Mouse (Mus musculus): ENCODE measurements around the gene Tmod1.

The Tmod1 gene

DNA sequence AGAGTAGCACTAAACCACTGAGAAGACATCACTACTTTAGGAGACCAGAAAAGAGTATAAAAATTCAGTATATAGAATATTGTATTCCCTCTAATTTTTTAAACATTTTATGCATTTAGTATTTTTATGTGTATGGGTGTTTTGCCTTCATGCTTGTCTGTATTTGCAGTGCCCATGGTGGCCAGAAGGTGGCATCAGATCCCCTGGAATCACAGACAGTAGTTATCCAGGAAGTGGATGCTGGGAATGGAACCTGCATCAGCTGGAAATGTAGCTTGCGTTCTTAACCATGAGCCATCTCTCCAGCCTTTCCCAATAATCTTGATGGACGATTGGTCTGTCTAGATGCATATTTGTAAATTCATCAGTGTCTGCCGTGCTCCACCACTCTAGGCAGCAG is 91.5 kb downstream of the Tmod1 start:
- DNase-seq (ENCODE audit: low spot score in 2 of 2) = peak; percentile 55 to 75

DNA sequence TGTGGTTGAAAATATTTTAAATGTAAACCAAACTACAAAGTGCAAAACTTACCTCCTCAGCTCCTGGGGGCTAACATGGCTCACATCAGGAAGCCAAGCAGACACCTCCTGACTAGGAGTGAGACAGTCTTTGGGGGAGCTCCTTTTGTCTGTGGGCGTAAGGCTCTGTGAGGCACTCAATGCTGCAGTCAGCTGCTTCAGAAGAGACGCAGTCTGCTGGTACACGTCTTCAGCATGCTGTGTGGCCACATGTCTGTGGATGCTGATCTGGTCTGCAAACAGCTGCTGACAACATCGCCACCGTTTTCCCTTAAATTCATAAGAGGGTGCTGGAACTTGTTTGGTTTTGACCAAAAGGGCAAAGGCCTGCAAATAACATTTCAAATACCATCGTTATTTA is 93.1 kb downstream of the Tmod1 start:
- DNase-seq (ENCODE audit: low spot score in 2 of 2) = no peak

DNA sequence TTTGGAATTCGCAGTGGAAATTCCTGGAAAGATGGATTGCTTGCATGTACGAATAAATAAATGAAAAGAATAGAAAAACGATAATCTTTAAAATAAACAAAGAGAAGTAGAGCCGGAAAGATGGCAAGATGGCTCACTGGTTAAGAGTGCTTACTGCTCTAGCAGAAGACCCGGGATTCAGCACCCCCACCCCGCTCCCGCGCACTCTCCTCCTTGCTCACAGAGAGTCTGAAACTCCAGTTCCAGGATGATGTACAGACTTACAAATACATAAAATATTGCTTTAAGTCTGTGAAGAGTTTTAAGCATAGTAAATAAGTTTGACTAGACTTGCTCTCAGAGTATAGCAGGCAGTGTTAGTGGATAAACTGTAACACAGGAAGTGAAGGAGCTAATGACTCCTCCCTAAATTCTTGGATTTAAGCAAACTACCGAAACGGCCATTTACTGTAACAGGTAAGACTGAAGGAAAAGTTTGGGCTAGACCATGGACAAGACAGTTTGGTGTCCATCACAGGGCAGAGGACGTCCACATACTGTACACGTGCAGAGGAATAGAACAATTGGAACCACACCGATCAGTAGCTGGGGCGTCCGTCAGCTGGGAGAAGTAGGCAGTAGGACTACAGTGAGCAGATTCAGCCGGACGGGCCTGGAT is 99.0 kb downstream of the Tmod1 start:
- DNase-seq (ENCODE audit: low spot score in 2 of 2) = no peak

DNA sequence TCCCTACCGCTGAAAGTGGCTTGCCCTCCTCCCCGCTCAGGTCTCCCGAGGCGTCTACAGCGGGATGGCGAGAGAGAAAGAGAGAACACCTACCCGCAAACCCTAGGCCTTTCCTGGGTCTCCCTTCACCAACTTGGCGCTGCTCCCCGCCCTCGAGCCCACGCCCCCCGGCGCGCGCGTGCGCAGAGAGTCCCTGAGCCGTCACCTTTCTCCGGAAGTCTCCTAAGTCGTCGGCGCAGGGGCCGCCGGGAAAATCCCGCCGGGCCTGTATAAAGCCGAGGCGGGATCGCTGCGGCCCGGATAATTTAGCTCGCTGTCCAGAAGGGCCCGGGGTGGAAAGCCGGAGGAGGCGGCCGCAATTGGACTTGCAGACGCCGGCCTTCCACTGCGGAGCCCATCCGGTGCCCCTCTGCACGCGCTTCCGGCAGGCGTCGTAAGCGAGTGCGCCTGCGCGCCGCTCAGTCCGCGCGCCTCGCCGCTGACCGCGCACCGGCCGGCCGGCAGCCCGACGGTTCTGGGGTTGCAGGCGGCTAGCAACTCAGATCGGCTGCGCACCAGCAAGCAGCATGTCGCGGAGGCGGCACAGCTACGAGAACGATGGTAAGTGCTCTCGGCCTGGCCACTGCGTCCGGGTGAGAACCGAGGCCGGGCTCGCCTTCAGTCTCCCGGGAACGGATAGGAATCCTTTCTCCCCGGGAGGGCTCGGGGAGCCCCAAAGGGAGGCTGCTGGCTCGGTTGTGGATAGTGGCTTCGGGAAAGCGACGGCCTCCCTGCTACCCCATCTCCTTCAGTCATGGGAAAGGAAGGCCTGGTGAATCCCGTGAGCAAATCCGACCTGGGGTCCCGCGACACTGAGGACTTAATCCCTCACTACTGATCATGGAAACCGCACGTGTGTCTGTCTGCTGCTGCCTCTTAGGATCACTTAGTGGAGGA is 99.8 kb downstream of the Tmod1 start, which contains the start of the genes Ncbp1 and Tstd2:
Gene Ncbp1 (plus strand): TSS at position 327 of the 936 bp plus-strand sequence.
Gene Tstd2 (minus strand): TSS at position 408 of the 936 bp plus-strand sequence.
- peak; percentile 94 to 95 for DNase-seq (ENCODE audit: low spot score in 2 of 2)

DNA sequence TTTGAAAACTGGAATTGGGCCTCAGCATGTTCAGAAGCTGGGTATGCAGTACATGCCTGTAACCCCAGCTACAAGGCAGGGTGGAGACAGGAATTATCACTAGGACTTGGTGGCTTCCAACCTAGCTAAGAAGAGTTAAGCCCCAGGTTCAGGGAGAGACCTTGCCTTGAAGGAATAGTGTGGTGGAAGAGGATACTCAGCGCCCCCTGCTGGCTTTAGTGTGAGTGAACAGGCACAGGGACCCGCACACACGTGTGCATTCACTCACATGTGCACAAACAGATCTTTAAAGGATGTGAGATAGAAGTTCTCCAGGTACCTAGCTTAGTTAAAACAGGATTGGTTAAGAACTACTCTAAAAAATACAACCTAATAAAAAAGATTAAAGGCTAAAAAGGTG is 105.6 kb downstream of the Tmod1 start:
- DNase-seq (ENCODE audit: low spot score in 2 of 2) = peak in 1 of 2 experiments; percentile 55

DNA sequence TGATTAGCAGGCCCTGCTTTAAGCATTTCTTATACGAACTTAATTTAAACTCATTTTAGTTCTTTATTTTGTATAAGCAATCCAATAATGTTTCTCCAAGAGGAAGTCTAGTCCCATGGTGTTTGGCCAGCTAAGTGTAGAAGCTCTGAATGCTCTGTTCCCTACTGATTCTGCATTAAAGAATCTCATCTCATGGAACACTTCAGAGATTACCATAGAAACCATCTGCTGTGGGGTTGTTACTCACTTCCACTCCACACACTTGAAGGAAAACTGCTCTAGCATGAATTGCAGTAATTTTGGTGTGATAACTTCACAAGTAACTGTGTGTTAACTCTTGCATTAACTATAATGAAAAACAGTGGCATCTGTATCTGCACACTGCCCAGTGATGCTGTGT is 108.1 kb downstream of the Tmod1 start:
- no peak for DNase-seq (ENCODE audit: low spot score in 2 of 2)

DNA sequence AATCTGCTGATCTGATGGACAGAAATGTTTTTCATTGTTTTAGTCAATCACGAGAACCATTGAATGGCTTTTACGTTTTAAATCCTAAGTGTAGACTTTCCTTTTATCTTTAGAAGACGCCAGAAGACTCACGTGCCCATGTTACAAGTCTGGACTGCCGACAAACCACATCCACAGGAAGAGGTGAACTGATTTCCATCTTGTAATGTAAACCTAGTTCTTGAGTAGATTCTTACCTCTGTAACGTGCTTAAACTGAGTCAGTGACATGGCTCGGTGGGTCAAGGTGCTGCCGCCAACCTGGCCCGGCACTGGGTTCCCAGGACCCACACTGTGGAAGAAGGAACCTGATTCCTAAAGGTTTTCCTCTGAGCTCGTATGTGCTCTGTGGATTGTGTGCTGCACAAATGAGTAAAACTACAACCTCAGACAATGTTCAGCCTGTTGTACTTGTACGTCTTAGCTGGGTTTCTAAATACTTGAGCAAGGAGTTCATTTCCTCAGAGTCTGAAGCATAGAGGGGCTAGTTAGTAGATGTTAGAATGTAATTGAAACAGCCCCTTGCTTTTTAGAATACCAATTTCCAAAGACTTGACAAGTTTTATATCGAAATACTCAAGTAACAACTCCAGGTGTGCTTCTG is 113.3 kb downstream of the Tmod1 start:
- DNase-seq (ENCODE audit: low spot score in 2 of 2) = no peak

DNA sequence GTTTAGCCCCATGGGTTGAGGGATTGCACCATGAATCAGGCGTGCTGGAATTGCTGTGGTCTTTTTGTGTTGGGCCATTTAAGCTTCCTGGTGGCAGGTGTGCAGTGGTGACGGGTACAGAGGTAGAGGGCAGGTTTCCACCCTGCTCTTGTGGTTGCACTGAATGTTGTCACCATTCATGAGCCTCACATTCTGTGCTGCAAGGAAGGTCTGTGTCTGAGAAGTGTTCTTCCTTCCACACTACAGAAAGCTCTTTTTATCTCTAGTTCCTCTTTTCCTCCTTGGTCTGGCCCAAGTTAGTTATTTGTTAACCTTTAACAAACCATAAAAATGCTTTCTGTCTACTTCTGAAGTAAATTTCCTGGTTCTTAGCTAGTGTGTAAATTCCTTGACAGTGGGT is 125.3 kb downstream of the Tmod1 start:
- DNase-seq (ENCODE audit: low spot score in 2 of 2) = no peak

Measured in spleen, postnatal 10 days (tissue).